Mouse (Mus musculus): ENCODE measurements around the gene Slc22a23. TPM values are rescaled to one million over a fixed set of nuclear protein-coding genes. Genes with fewer than 3 reads are reported as not detected.

Gene Slc22a23
- polyA plus RNA-seq, 1 experiment = not detected

DNA sequence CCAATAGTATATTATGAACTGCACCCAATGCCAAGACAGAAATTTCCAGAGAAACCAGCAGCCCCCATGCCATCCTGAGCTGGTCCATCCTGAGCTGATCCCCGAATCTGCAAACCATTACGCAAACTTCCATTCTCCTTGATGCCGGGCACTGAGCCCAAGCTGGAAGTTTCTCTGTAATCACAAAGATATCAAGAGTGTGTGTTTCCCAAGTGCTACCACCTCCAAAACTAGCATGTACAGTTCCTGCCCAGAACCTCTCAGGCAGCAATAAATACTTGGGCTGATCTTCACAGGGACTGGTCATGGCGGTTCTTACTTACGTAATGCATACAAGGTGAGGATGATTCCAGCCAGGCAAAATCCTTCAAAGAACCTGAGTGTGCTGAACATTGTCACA lies 46.3 kb downstream of the Slc22a23 start:
- no peak overlapping the region for H3K4me3 ChIP-seq (ENCODE audit: insufficient read depth, low read depth, low read length)
- no peak overlapping the region for H3K27ac ChIP-seq (ENCODE audit: insufficient read depth, low read depth, low read length)
- TF ChIP-seq POLR2A (IDR thresholded peaks at IDR 0.05; ENCODE audit: insufficient read depth, low read depth, low read length) (no peak), CTCF (IDR thresholded peaks at IDR 0.05; ENCODE audit: insufficient read depth, low read depth, low read length) (no peak)
- no peaks in the 10 kb centered on the region for H3K4me1 ChIP-seq (ENCODE audit: control insufficient read depth, insufficient read depth, low read length)
- WGBS = 96% methylated on average over 5 of the region's 5 CpGs

- TF ChIP-seq POLR2A (IDR thresholded peaks at IDR 0.05; ENCODE audit: insufficient read depth, low read depth, low read length) = no peak
- no peak for TF ChIP-seq CTCF (IDR thresholded peaks at IDR 0.05; ENCODE audit: insufficient read depth, low read depth, low read length)
- H3K27ac ChIP-seq (ENCODE audit: insufficient read depth, low read depth, low read length) = no peak overlapping the region
- WGBS = 96% methylated on average over 6 of the region's 6 CpGs
- no peaks in the 10 kb centered on the region for H3K4me1 ChIP-seq (ENCODE audit: control insufficient read depth, insufficient read depth, low read length)
- no peak overlapping the region for H3K4me3 ChIP-seq (ENCODE audit: insufficient read depth, low read depth, low read length)
These were observed 46.9 kb downstream of the Slc22a23 start for GRCm38 (mm10) chr13:34298061-34298460.

DNA sequence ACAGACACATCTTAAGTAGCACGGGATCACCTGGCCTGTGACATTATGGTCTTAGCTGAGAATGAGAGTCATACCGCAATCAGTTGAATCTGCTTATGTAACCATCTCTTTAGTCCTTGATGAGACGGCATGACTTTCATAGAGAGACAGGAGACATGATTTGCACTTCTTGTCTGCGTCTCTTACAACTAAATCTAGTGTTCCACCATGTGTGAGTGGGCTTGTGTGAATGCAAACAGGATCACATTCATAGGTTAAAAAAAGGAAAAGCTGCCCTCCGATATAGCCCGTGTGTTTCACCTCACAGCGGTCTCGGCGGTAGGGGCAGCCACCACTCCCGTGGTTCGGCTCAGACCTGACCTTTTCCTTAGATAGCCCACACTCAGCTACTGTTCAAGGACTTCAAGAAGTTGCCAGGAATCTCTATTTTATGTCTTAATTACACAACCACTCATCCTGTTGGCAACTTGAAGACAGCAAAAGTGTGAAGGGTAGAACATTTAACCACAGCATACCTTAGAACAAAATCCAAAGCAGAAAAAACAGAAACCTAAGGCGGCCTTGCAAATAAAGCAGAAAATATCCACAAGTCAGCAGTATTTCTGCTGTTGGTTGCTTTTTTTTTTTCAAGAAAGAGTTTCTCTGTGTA lies 49.1 kb downstream of the Slc22a23 start:
- Histone ChIP-seq H3K27ac (ENCODE audit: insufficient read depth, low read depth, low read length) (no peak overlapping the region), H3K4me1 (ENCODE audit: control insufficient read depth, insufficient read depth, low read length) (no peaks in the 10 kb centered on the region), H3K4me3 (ENCODE audit: insufficient read depth, low read depth, low read length) (no peak overlapping the region)
- TF ChIP-seq CTCF (IDR thresholded peaks at IDR 0.05; ENCODE audit: insufficient read depth, low read depth, low read length) = no peak
- no peak for TF ChIP-seq POLR2A (IDR thresholded peaks at IDR 0.05; ENCODE audit: insufficient read depth, low read depth, low read length)
- WGBS = 95% methylated on average over 12 of the region's 12 CpGs

DNA sequence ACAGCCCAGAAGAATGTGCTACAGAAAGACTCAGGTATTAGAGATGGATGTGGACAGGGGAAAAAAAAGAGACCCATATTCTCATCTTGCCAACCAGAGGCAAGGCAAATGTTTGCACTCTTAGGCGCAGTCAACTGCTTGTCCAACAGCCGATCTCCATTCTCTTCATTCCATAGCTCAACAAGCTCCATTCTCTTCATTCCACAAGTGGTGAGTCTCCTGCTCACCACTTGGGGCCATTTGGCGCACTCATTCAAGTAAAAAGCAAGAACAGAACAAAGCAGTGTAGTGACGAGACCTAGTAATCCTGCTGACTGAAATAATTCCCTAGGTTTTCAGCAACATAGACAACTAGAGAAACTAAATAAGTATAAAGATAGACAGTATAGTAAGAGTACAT lies 50.8 kb downstream of the Slc22a23 start:
- Histone ChIP-seq H3K4me3 (ENCODE audit: insufficient read depth, low read depth, low read length) (no peak overlapping the region), H3K4me1 (ENCODE audit: control insufficient read depth, insufficient read depth, low read length) (no peaks in the 10 kb centered on the region), H3K27ac (ENCODE audit: insufficient read depth, low read depth, low read length) (no peak overlapping the region)
- WGBS = 82% methylated on average over 4 of the region's 4 CpGs
- TF ChIP-seq CTCF (IDR thresholded peaks at IDR 0.05; ENCODE audit: insufficient read depth, low read depth, low read length) (no peak), POLR2A (IDR thresholded peaks at IDR 0.05; ENCODE audit: insufficient read depth, low read depth, low read length) (no peak)

- H3K4me3 ChIP-seq (ENCODE audit: insufficient read depth, low read depth, low read length) = no peak overlapping the region
- WGBS = 86% methylated on average over 2 of the region's 2 CpGs
- no peak overlapping the region for H3K27ac ChIP-seq (ENCODE audit: insufficient read depth, low read depth, low read length)
- no peaks in the 10 kb centered on the region for H3K4me1 ChIP-seq (ENCODE audit: control insufficient read depth, insufficient read depth, low read length)
- TF ChIP-seq CTCF (IDR thresholded peaks at IDR 0.05; ENCODE audit: insufficient read depth, low read depth, low read length) = no peak
- TF ChIP-seq POLR2A (IDR thresholded peaks at IDR 0.05; ENCODE audit: insufficient read depth, low read depth, low read length) = no peak
These were observed 52.9 kb downstream of the Slc22a23 start for GRCm38 (mm10) chr13:34292042-34292441.

- 100% methylated on average over 1 of the region's 1 CpGs for WGBS
- TF ChIP-seq CTCF (IDR thresholded peaks at IDR 0.05; ENCODE audit: insufficient read depth, low read depth, low read length) (no peak), POLR2A (IDR thresholded peaks at IDR 0.05; ENCODE audit: insufficient read depth, low read depth, low read length) (no peak)
- H3K4me1 ChIP-seq (ENCODE audit: control insufficient read depth, insufficient read depth, low read length) = no peaks in the 10 kb centered on the region
- H3K4me3 ChIP-seq (ENCODE audit: insufficient read depth, low read depth, low read length) = no peak overlapping the region
- no peak overlapping the region for H3K27ac ChIP-seq (ENCODE audit: insufficient read depth, low read depth, low read length)
These were observed 54.6 kb downstream of the Slc22a23 start for GRCm38 (mm10) chr13:34290346-34290745.

GRCm38 (mm10) chr13:34289567-34289966 lies 55.4 kb downstream of the Slc22a23 start:
- TF ChIP-seq POLR2A (IDR thresholded peaks at IDR 0.05; ENCODE audit: insufficient read depth, low read depth, low read length) = no peak
- TF ChIP-seq CTCF (IDR thresholded peaks at IDR 0.05; ENCODE audit: insufficient read depth, low read depth, low read length) = no peak

DNA sequence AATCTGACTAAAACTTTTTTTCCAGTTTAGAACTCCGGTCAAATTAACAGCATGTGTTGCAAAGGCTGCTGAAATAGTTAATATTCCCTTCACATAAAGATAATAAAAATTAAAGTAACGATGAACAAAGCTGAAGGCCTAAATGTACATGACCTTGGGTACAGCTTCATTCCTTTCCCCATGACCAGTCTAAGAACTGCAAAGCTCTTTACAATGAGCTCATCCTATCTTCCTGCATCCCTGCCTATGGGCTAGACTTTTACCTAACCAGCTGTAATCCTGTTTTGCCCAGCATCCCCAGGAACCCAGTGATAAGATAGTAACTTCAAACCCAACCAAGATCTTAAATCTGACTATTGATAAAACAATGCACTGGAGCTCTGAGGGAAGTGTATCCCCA lies 56.9 kb downstream of the Slc22a23 start:
- H3K27ac ChIP-seq (ENCODE audit: insufficient read depth, low read depth, low read length) = no peak overlapping the region
- no peaks in the 10 kb centered on the region for H3K4me1 ChIP-seq (ENCODE audit: control insufficient read depth, insufficient read depth, low read length)
- 70% methylated on average over 2 of the region's 2 CpGs for WGBS
- no peak overlapping the region for H3K4me3 ChIP-seq (ENCODE audit: insufficient read depth, low read depth, low read length)
- TF ChIP-seq CTCF (IDR thresholded peaks at IDR 0.05; ENCODE audit: insufficient read depth, low read depth, low read length) (no peak), POLR2A (IDR thresholded peaks at IDR 0.05; ENCODE audit: insufficient read depth, low read depth, low read length) (no peak)

More at GRCm38 (mm10) chr13:34289567-34289966, 55.4 kb downstream of the Slc22a23 start:
- H3K4me3 ChIP-seq (ENCODE audit: insufficient read depth, low read depth, low read length) = no peak overlapping the region
- 95% methylated on average over 2 of the region's 2 CpGs for WGBS
- H3K4me1 ChIP-seq (ENCODE audit: control insufficient read depth, insufficient read depth, low read length) = no peaks in the 10 kb centered on the region
- H3K27ac ChIP-seq (ENCODE audit: insufficient read depth, low read depth, low read length) = no peak overlapping the region

DNA sequence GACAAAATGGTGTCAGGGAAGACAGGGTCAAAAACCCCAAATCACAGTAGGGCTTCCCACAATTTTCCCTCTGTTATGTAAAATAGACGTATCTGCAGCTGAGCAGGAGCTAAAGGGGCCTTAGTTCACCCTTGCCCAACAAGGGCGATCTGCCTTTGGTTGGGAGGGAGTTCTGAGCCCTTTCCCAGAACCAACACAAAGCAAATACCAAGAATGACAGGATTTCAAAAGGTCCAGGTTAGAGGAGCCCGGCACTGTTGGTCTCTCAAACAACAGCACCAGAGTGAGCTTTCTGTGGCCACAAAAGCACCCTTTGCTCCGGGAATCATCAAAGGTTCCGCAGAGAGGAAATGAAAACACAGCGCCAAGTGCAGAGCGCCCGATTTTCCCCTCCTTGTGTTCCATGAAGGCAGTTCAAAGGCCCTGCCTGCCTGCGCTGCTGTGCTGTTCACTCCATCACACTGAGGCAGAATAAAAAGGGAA lies 57.3 kb downstream of the Slc22a23 start:
- 72% methylated on average over 9 of the region's 9 CpGs for WGBS
- TF ChIP-seq POLR2A (IDR thresholded peaks at IDR 0.05; ENCODE audit: insufficient read depth, low read depth, low read length) = no peak
- no peak overlapping the region for H3K4me3 ChIP-seq (ENCODE audit: insufficient read depth, low read depth, low read length)
- H3K27ac ChIP-seq (ENCODE audit: insufficient read depth, low read depth, low read length) = no peak overlapping the region
- no peaks in the 10 kb centered on the region for H3K4me1 ChIP-seq (ENCODE audit: control insufficient read depth, insufficient read depth, low read length)
